Mouse (Mus musculus): Measurements from ENCODE around the gene Znrf1.
"Not testable (repeated sequence)": the region's sequence is repeated elsewhere in the genome, so short reads cannot be mapped to it uniquely, and the experiment has no call there.

The Znrf1 gene

GRCm38 (mm10) chr8:111536031-111536977 lies at the start of gene Znrf1:
Gene Znrf1 (plus strand): TSS chr8:111536097.
- peak; percentile 72 for DNase-seq

GRCm38 (mm10) chr8:111490034-111490591 lies 45.8 kb upstream of the Znrf1 start:
- DNase-seq = no peak

GRCm38 (mm10) chr8:111491191-111491590 lies 44.7 kb upstream of the Znrf1 start:
- no peak for DNase-seq

GRCm38 (mm10) chr8:111492508-111492907 lies 43.4 kb upstream of the Znrf1 start:
- no peak for DNase-seq

GRCm38 (mm10) chr8:111493176-111493575 lies 42.7 kb upstream of the Znrf1 start:
- no peak for DNase-seq

GRCm38 (mm10) chr8:111496326-111496725 lies 39.6 kb upstream of the Znrf1 start:
- DNase-seq = no peak

GRCm38 (mm10) chr8:111498249-111498648 lies 37.6 kb upstream of the Znrf1 start:
- DNase-seq = not testable (repeated sequence)

- DNase-seq = no peak
These were observed 34.0 kb upstream of the Znrf1 start for GRCm38 (mm10) chr8:111501724-111502464.

GRCm38 (mm10) chr8:111508566-111508965 lies 27.3 kb upstream of the Znrf1 start:
- DNase-seq = no peak

- no peak for DNase-seq
These were observed 26.6 kb upstream of the Znrf1 start for GRCm38 (mm10) chr8:111509278-111509677.

- no peak for DNase-seq
These were observed 25.5 kb upstream of the Znrf1 start for GRCm38 (mm10) chr8:111510401-111510800.

- DNase-seq = peak; percentile 14
These were observed 23.0 kb upstream of the Znrf1 start for GRCm38 (mm10) chr8:111512941-111513340.

GRCm38 (mm10) chr8:111513446-111513845 lies 22.5 kb upstream of the Znrf1 start:
- DNase-seq = peak; percentile 36

- DNase-seq = no peak
These were observed 19.4 kb upstream of the Znrf1 start for GRCm38 (mm10) chr8:111516451-111517035.

GRCm38 (mm10) chr8:111517466-111517865 lies 18.4 kb upstream of the Znrf1 start:
- no peak for DNase-seq

- DNase-seq = peak; percentile 98
These were observed 14.0 kb upstream of the Znrf1 start, which contains the start of gene Wdr59 for GRCm38 (mm10) chr8:111521713-111522429. Gene Wdr59 (minus strand): TSS chr8:111522092.

- DNase-seq = no peak
These were observed 9.4 kb upstream of the Znrf1 start for GRCm38 (mm10) chr8:111526403-111527024.

- no peak for DNase-seq
These were observed 8.7 kb upstream of the Znrf1 start for GRCm38 (mm10) chr8:111527149-111527548.

- DNase-seq = no peak
These were observed 7.8 kb upstream of the Znrf1 start for GRCm38 (mm10) chr8:111528071-111528470.

GRCm38 (mm10) chr8:111531191-111531590 lies 4.7 kb upstream of the Znrf1 start:
- DNase-seq = no peak

- DNase-seq = no peak
These were observed 4.3 kb upstream of the Znrf1 start for GRCm38 (mm10) chr8:111531621-111532020.

- no peak for DNase-seq
These were observed 2.4 kb upstream of the Znrf1 start for GRCm38 (mm10) chr8:111533503-111533902.

Measured in cerebellum, adult 8-10 months (tissue).